Mouse (Mus musculus) intestine, embryonic 16.5 days (tissue): ENCODE data around the gene Rasgef1c. TPM values are rescaled to one million over a fixed set of nuclear protein-coding genes. Genes with fewer than 3 reads are reported as not detected.

Source experiments
- ATAC-seq: fragments of 200-750 bp; cut with Nextera tagmentation; 2 replicates; pipeline ENCODE4 v1.8.0; 2017; ENCODE audit warnings: moderate TSS enrichment, moderate library complexity
- H3K27ac ChIP-seq: fragments of 300-500 bp; sonication (generic); 2 replicates; pipeline ENCODE4 v1.5.1; 2014; ENCODE audit warnings: mild to moderate bottlenecking, low read length
- H3K27me3 ChIP-seq: fragments of 300-500 bp; sonication (generic); replicated peaks from 2 replicates; pipeline ENCODE4 v1.6.1; 2014; ENCODE audit warnings: low read length, control low read depth, mixed read lengths; ENCODE audit not compliant: control insufficient read depth, insufficient read depth
- H3K36me3 ChIP-seq: fragments of 300-500 bp; sonication (generic); 2 replicates; pipeline ENCODE4 v1.6.1; 2014; ENCODE audit warnings: low read length, control low read depth; ENCODE audit not compliant: control insufficient read depth, insufficient read depth
- H3K4me1 ChIP-seq: fragments of 300-500 bp; sonication (generic); 2 replicates; pipeline ENCODE4 v1.6.1; 2014; ENCODE audit warnings: low read length, control low read depth, mixed read lengths; ENCODE audit not compliant: control insufficient read depth, insufficient read depth
- H3K4me2 ChIP-seq: fragments of 300-500 bp; sonication (generic); 2 replicates; pipeline ENCODE4 v1.6.1; 2014; ENCODE audit warnings: low read depth, low read length, control low read depth
- H3K4me3 ChIP-seq: fragments of 300-500 bp; sonication (generic); 2 replicates; pipeline ENCODE4 v1.5.1; 2014; ENCODE audit warnings: mild to moderate bottlenecking, low read length
- H3K9ac ChIP-seq: fragments of 300-500 bp; sonication (generic); 2 replicates; pipeline ENCODE4 v1.6.1; 2014; ENCODE audit warnings: low read depth, low read length
- H3K9me3 ChIP-seq: fragments of 300-500 bp; sonication (generic); 2 replicates; pipeline ENCODE4 v1.6.1; 2016; ENCODE audit warnings: low read length, control low read depth; ENCODE audit not compliant: control insufficient read depth
- WGBS: fragments of 180-500 bp; shearing (Covaris S2); extraction: QIAGEN DNeasy Blood & Tissue Kit; methylation state at CpG from one replicate; pipeline ENCODE4 v1.1.7; 2014; 5-methylcytosine and 5-hydroxymethylcytosine counted together
- polyA plus RNA-seq: library from polyadenylated mRNA; unstranded; fragments of >200 nt; fragmentation: Nextera tagmentation; extraction: Ambion mirVana; gene quantifications from 2 replicates; pipeline ENCODE4 v1.2.1, GENCODE M21; 2015

The Rasgef1c gene
- polyA plus RNA-seq, 1 experiment from 2014 or later, result 0.28 TPM

- Histone ChIP-seq H3K4me3 (no peak overlapping the region), H3K27ac (no peak overlapping the region), H3K9me3 (no peaks in the 10 kb centered on the region), H3K4me1 (no peaks in the 10 kb centered on the region), H3K4me2 (no peak overlapping the region), H3K36me3 (no peaks in the 10 kb centered on the region), H3K27me3 (no peaks in the 10 kb centered on the region), H3K9ac (no peak overlapping the region)
- 63% methylated on average over 5 of the region's 5 CpGs for WGBS
- ATAC-seq, result no peak
These were observed 95.7 kb downstream of the Rasgef1c start for GRCm38 (mm10) chr11:49997321-49997720.

GRCm38 (mm10) chr11:50002853-50003252 is 101.2 kb downstream of the Rasgef1c start:
- Histone ChIP-seq H3K4me1 (no peaks in the 10 kb centered on the region), H3K4me3 (no peak overlapping the region), H3K9me3 (no peaks in the 10 kb centered on the region), H3K36me3 (no peaks in the 10 kb centered on the region), H3K9ac (no peak overlapping the region), H3K27ac (no peak overlapping the region), H3K27me3 (no peaks in the 10 kb centered on the region), H3K4me2 (no peak overlapping the region)
- ATAC-seq, result no peak
- 79% methylated on average over 4 of the region's 4 CpGs for WGBS

GRCm38 (mm10) chr11:50007776-50008175 is 106.1 kb downstream of the Rasgef1c start:
- Histone ChIP-seq H3K9ac (no peak overlapping the region), H3K4me1 (no peaks in the 10 kb centered on the region), H3K27ac (no peak overlapping the region), H3K27me3 (no peaks in the 10 kb centered on the region), H3K9me3 (no peaks in the 10 kb centered on the region), H3K4me2 (no peak overlapping the region), H3K4me3 (no peak overlapping the region), H3K36me3 (no peaks in the 10 kb centered on the region)
- no peak for ATAC-seq
- WGBS, result 79% methylated on average over 10 of the region's 10 CpGs

- ATAC-seq, result no peak
- 48% methylated on average over 5 of the region's 5 CpGs for WGBS
- Histone ChIP-seq H3K27ac (no peak overlapping the region), H3K9ac (no peak overlapping the region), H3K36me3 (no peaks in the 10 kb centered on the region), H3K4me3 (no peak overlapping the region), H3K9me3 (no peaks in the 10 kb centered on the region), H3K27me3 (no peaks in the 10 kb centered on the region), H3K4me1 (no peaks in the 10 kb centered on the region), H3K4me2 (no peak overlapping the region)
These were observed 106.6 kb downstream of the Rasgef1c start for GRCm38 (mm10) chr11:50008231-50008630.

GRCm38 (mm10) chr11:50013016-50013415 is 111.4 kb downstream of the Rasgef1c start:
- 71% methylated on average over 6 of the region's 6 CpGs for WGBS
- H3K4me2 ChIP-seq, result no peak overlapping the region
- H3K9ac ChIP-seq, result no peak overlapping the region
- no peak overlapping the region for H3K27ac ChIP-seq
- H3K4me1 ChIP-seq, result no peaks in the 10 kb centered on the region
- H3K4me3 ChIP-seq, result no peak overlapping the region
- H3K36me3 ChIP-seq, result no peaks in the 10 kb centered on the region
- no peaks in the 10 kb centered on the region for H3K9me3 ChIP-seq
- H3K27me3 ChIP-seq, result no peaks in the 10 kb centered on the region
- ATAC-seq, result no peak

GRCm38 (mm10) chr11:50016503-50016902 is 114.9 kb downstream of the Rasgef1c start:
- 73% methylated on average over 5 of the region's 5 CpGs for WGBS

GRCm38 (mm10) chr11:50017511-50017910 is 115.9 kb downstream of the Rasgef1c start:
- Histone ChIP-seq H3K27ac (no peak overlapping the region), H3K4me1 (no peaks in the 10 kb centered on the region), H3K36me3 (no peaks in the 10 kb centered on the region), H3K9ac (no peak overlapping the region), H3K4me2 (no peak overlapping the region), H3K27me3 (no peaks in the 10 kb centered on the region), H3K9me3 (no peaks in the 10 kb centered on the region), H3K4me3 (no peak overlapping the region)
- no peak for ATAC-seq
- 71% methylated on average over 7 of the region's 7 CpGs for WGBS

More at GRCm38 (mm10) chr11:50016503-50016902, 114.9 kb downstream of the Rasgef1c start:
- ATAC-seq, result no peak
- H3K27me3 ChIP-seq, result no peaks in the 10 kb centered on the region
- no peak overlapping the region for H3K4me3 ChIP-seq
- no peak overlapping the region for H3K9ac ChIP-seq
- H3K4me2 ChIP-seq, result no peak overlapping the region
- no peaks in the 10 kb centered on the region for H3K36me3 ChIP-seq
- no peaks in the 10 kb centered on the region for H3K9me3 ChIP-seq
- no peak overlapping the region for H3K27ac ChIP-seq
- no peaks in the 10 kb centered on the region for H3K4me1 ChIP-seq

GRCm38 (mm10) chr11:50018848-50019247 is 117.2 kb downstream of the Rasgef1c start:
- Histone ChIP-seq H3K4me3 (no peak overlapping the region), H3K27me3 (no peaks in the 10 kb centered on the region), H3K4me1 (no peaks in the 10 kb centered on the region), H3K9me3 (no peaks in the 10 kb centered on the region), H3K36me3 (no peaks in the 10 kb centered on the region), H3K27ac (no peak overlapping the region), H3K9ac (no peak overlapping the region), H3K4me2 (no peak overlapping the region)
- no peak for ATAC-seq

- ATAC-seq, result no peak
- Histone ChIP-seq H3K9ac (no peak overlapping the region), H3K27ac (no peak overlapping the region), H3K4me2 (no peak overlapping the region), H3K4me1 (peaks cover 7% of the 10 kb centered on the region; the same call in 1 of the 2 replicates), H3K27me3 (no peaks in the 10 kb centered on the region), H3K36me3 (no peaks in the 10 kb centered on the region), H3K4me3 (no peak overlapping the region), H3K9me3 (no peaks in the 10 kb centered on the region)
- 71% methylated on average over 3 of the region's 3 CpGs for WGBS
These were observed 120.5 kb downstream of the Rasgef1c start for GRCm38 (mm10) chr11:50022085-50022484.

- H3K27ac ChIP-seq, result no peak overlapping the region
These were observed 122.8 kb downstream of the Rasgef1c start for GRCm38 (mm10) chr11:50024445-50024832.

More at GRCm38 (mm10) chr11:50024445-50024832, 122.8 kb downstream of the Rasgef1c start:
- WGBS, result 58% methylated on average over 6 of the region's 6 CpGs
- Histone ChIP-seq H3K4me2 (peak overlapping the region; percentile 92), H3K9ac (peak overlapping the region; percentile 93; the same call in 1 of the 2 replicates), H3K36me3 (no peaks in the 10 kb centered on the region), H3K4me1 (peaks cover 7% of the 10 kb centered on the region; the same call in 1 of the 2 replicates), H3K9me3 (no peaks in the 10 kb centered on the region), H3K27me3 (no peaks in the 10 kb centered on the region), H3K4me3 (peak overlapping the region; percentile 92)
- peak; percentile 5; the same call in 1 of the 2 replicates for ATAC-seq
